Mouse (Mus musculus): ENCODE measurements around the gene Best1. TPM values are rescaled to one million over a fixed set of nuclear protein-coding genes. Genes with fewer than 3 reads are reported as not detected.
"Not testable (repeated sequence)": the region's sequence is repeated elsewhere in the genome, so short reads cannot be mapped to it uniquely, and the experiment has no call there.

Best1 gene
- polyA plus RNA-seq, 1 experiment from 2014 or later = 1.4 TPM

DNA sequence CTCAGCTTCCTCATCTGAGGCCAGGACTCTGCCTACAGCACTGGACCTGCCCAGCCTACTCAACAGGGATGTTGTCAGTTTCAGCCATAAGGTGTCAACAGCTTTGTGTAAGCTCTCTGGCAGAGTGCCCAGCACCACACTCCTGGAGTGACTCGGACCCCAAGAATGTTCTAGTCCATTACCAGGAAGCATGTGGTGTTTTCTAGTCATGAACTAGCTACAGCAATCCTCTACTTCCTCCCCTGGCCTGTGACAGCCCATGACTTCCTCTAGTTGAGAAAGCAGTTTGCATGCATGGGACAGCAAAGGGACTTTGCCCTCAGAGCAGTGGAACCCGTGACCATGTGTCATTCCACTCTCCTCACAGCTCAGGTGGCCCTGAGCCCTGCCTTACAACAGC lies 26.6 kb downstream of the Best1 start:
- not testable (repeated sequence) for H3K4me1 ChIP-seq (ENCODE audit: insufficient read depth, low read length); H3K9me3 ChIP-seq (ENCODE audit: low read length); H3K27ac ChIP-seq (ENCODE audit: low read length); H3K4me3 ChIP-seq (ENCODE audit: low read length); H3K9ac ChIP-seq (replicated peaks; ENCODE audit: low read length); H3K4me2 ChIP-seq (replicated peaks; ENCODE audit: low read depth, low read length); H3K27me3 ChIP-seq (ENCODE audit: insufficient read depth, low read length); ATAC-seq (ENCODE audit: low FRiP score, low TSS enrichment); H3K36me3 ChIP-seq (ENCODE audit: insufficient read depth, low read length)
- 54% methylated on average over 2 of the region's 2 CpGs for WGBS

DNA sequence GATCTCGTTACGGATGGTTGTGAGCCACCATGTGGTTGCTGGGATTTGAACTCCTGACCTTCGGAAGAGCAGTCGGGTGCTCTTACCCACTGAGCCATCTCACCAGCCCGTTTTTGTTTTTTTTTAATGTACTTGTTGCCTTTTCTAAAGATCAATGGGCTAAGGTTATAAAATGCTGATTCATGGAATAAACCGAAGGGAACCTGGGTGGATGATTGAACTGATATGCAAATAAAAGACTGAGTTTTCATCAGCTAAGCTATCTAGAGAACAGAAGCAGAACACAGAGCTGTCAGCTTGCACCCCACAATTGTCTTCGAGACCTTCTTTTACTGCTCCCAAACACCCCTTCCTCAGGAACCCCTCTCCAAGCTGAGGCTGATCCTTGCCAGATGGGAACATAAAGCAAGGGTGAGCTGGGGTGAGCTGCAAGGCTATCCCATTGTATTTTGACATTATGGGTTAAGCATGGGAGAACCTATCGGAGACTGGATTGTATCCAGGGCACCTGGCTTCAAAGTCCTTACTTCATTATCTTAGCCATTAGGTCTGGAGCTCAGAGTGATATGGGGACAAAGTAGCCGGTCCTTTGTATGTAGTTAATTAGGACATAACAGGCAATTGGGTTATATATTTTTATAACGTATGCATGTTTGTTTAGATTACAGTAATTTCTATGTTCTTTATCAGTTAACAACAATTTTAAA lies 33.2 kb downstream of the Best1 start:
- Histone ChIP-seq H3K36me3 (ENCODE audit: insufficient read depth, low read length) (no peaks in the 10 kb centered on the region), H3K4me1 (ENCODE audit: insufficient read depth, low read length) (no peaks in the 10 kb centered on the region), H3K9ac (replicated peaks; ENCODE audit: low read length) (no peak overlapping the region), H3K27me3 (ENCODE audit: insufficient read depth, low read length) (no peaks in the 10 kb centered on the region), H3K27ac (ENCODE audit: low read length) (no peak overlapping the region), H3K9me3 (ENCODE audit: low read length) (no peaks in the 10 kb centered on the region), H3K4me2 (replicated peaks; ENCODE audit: low read depth, low read length) (no peak overlapping the region), H3K4me3 (ENCODE audit: low read length) (no peak overlapping the region)
- WGBS = 76% methylated on average over 8 of the region's 10 CpGs
- no peak for ATAC-seq (ENCODE audit: low FRiP score, low TSS enrichment)

DNA sequence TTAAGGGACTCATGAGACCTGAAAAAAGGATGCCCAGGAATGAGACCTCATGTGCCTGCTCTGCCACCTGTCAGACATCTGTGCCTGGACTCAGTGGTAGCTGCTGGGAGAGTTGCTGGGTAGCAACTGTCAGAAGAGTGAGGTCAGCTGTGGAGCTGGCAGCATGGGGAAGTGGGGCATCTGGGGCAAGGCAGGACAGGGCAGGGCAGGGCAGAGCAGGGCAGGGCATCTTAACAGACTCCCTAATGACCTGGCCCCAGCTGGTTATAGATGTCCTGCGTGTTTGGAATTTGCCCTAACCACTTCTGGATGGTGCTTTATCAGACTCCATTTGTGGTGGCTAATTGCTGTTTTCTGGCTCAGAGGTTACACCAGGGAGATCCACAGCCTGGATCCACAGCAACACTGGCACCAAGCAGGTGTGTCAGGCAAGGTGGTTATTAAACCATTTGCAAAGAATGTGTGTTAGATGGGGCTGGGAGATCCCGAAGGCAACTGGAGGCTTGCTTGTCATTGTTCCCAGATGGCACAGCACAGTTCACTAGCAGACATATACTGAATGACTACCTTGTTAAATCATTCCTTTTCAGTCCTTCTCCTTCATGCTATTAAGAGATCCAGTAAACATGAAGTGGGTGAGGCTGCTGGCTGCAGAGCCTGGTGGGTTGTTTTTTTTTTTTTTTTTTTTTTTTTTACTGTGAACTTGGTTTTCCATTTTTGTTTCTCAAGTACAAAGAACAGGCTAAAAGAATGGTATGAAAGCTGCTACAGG lies 35.2 kb downstream of the Best1 start:
- Histone ChIP-seq H3K9ac (replicated peaks; ENCODE audit: low read length) (no peak overlapping the region), H3K4me3 (ENCODE audit: low read length) (no peak overlapping the region), H3K4me1 (ENCODE audit: insufficient read depth, low read length) (no peaks in the 10 kb centered on the region), H3K27me3 (ENCODE audit: insufficient read depth, low read length) (no peaks in the 10 kb centered on the region), H3K9me3 (ENCODE audit: low read length) (no peaks in the 10 kb centered on the region), H3K27ac (ENCODE audit: low read length) (no peak overlapping the region), H3K36me3 (ENCODE audit: insufficient read depth, low read length) (no peaks in the 10 kb centered on the region), H3K4me2 (replicated peaks; ENCODE audit: low read depth, low read length) (no peak overlapping the region)
- WGBS = 54% methylated on average over 2 of the region's 2 CpGs
- ATAC-seq (ENCODE audit: low FRiP score, low TSS enrichment) = no peak

DNA sequence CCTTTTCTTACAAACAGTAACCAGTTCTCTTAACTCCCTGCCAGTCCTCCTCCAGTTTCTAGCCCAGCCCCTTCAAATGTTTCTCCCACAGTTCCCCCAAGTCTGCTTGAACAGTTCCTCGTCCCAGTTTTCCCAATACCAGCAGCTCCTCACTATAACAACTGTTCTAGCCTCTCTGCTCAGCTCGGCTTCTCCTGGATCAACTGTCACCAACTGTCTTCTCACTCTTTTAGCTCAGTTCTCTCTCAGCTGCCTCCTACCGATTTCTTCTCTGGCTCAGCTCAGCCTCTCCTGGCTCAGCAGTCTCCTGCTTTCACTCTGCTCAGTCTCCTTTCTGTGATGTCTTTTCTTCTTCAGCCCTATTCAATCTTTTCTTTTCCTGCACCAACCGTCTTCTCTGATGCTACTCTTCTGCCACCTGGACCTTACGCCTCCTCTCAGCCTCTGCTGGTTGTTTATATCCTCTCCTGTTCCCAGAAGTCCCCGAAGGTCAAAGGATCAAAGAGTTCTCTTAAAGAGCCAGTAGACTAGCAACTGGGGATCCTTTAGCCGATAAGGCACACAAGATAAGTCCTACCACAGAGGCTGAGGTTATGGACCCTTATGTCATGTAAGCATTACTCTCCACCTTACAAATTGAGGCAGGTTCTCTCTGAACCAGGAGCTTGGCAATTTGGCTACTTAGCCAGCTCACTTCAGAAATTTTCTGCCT lies 37.1 kb downstream of the Best1 start:
- Histone ChIP-seq H3K9me3 (ENCODE audit: low read length) (no peaks in the 10 kb centered on the region), H3K4me3 (ENCODE audit: low read length) (no peak overlapping the region), H3K4me2 (replicated peaks; ENCODE audit: low read depth, low read length) (no peak overlapping the region), H3K27me3 (ENCODE audit: insufficient read depth, low read length) (no peaks in the 10 kb centered on the region), H3K9ac (replicated peaks; ENCODE audit: low read length) (0 out of 2 replicates have a peak overlapping the region, but pooled peaks have one; percentile 6), H3K4me1 (ENCODE audit: insufficient read depth, low read length) (no peaks in the 10 kb centered on the region), H3K36me3 (ENCODE audit: insufficient read depth, low read length) (no peaks in the 10 kb centered on the region), H3K27ac (ENCODE audit: low read length) (no peak overlapping the region)
- 16% methylated on average over 7 of the region's 7 CpGs for WGBS
- no peak for ATAC-seq (ENCODE audit: low FRiP score, low TSS enrichment)

DNA sequence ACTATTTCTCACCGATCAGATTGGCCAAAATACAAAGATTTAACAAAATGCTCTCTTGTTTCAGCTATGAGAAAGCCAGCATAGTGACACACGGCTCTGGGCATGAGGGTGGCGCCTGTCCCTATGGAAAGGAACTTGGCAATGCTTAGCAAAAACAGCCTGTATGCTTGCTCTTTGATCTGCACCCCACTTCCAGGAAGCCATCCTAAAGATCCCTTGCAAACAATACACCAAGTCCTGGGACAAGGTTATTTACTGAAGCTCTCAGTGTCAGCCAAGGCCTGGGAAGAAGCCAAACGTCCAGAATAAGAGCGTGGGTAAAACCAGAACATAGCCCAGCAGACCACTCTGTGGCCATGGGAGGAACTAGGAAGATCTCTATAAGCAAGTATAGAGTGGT lies 40.7 kb downstream of the Best1 start:
- Histone ChIP-seq H3K4me1 (ENCODE audit: insufficient read depth, low read length) (no peaks in the 10 kb centered on the region), H3K36me3 (ENCODE audit: insufficient read depth, low read length) (no peaks in the 10 kb centered on the region), H3K27ac (ENCODE audit: low read length) (no peak overlapping the region), H3K9me3 (ENCODE audit: low read length) (no peaks in the 10 kb centered on the region), H3K4me3 (ENCODE audit: low read length) (no peak overlapping the region), H3K4me2 (replicated peaks; ENCODE audit: low read depth, low read length) (no peak overlapping the region), H3K9ac (replicated peaks; ENCODE audit: low read length) (no peak overlapping the region), H3K27me3 (ENCODE audit: insufficient read depth, low read length) (no peaks in the 10 kb centered on the region)
- WGBS = 80% methylated on average over 5 of the region's 5 CpGs
- ATAC-seq (ENCODE audit: low FRiP score, low TSS enrichment) = no peak

DNA sequence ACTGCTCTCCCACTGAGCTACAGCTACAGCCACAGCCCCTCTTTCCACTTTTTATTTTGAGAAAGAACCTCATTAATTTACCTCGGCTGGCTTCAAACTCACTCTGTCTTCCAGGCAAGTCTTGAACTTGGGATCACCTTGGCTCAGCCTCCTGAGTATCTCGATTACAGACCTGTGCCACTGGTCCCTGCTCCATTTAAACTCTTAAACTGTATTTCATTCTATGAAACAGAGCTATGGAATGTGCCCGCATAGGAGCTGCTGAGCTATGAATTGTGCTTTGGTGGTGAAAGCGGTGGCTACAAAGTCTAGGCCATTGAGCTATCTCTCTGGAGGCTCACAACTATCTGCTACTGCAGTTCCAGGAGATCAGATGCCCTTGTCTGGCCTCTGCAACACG lies 43.5 kb downstream of the Best1 start:
- H3K27ac ChIP-seq (ENCODE audit: low read length) = no peak overlapping the region
- WGBS = 82% methylated on average over 5 of the region's 5 CpGs
- ATAC-seq (ENCODE audit: low FRiP score, low TSS enrichment) = no peak

DNA sequence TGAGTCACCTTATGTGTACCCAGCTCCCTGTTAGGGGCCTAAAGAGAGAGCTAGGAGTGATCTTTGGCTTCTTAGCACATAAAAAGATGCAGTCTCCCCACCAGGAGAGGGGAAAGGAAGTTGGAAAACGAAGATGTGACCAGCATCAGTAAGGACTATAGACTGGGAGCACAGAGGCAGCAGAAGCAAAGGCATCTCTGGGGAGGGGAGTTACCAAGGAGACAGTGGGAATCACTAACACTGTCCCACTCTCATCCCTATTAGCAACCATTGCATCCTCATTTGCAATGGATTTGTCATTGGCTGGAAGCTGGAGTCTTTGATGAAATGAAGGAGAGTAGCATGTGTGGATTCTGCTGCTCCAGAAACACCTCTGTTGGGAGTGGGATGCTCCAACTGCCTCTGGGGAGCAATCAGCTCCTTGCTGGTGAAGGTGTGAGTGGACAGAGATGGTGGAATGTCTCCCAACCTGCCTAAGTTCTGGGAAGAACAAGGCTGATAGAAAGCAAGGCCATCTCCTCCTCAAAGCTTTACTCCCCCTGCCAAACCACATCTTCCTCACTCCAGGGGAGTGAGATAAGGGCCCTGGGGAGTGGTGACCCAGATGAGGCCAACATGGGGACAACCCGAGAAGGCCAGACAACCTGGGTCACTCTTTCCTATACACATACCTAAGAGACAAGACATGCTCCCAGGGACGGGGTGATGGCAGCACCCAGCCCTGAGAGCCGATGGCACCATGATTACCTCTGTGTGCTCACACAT lies 44.6 kb downstream of the Best1 start:
- 79% methylated on average over 4 of the region's 4 CpGs for WGBS

More for the DNA sequence above, 43.5 kb downstream of the Best1 start:
- H3K4me2 ChIP-seq (replicated peaks; ENCODE audit: low read depth, low read length) = no peak overlapping the region
- H3K36me3 ChIP-seq (ENCODE audit: insufficient read depth, low read length) = no peaks in the 10 kb centered on the region
- no peak overlapping the region for H3K4me3 ChIP-seq (ENCODE audit: low read length)
- H3K9ac ChIP-seq (replicated peaks; ENCODE audit: low read length) = no peak overlapping the region
- peaks cover 11% of the 10 kb centered on the region for H3K4me1 ChIP-seq (ENCODE audit: insufficient read depth, low read length)
- 0 out of 2 replicates have a peak, but pooled peaks cover 1% of the 10 kb centered on the region for H3K9me3 ChIP-seq (ENCODE audit: low read length)
- H3K27me3 ChIP-seq (ENCODE audit: insufficient read depth, low read length) = no peaks in the 10 kb centered on the region

DNA sequence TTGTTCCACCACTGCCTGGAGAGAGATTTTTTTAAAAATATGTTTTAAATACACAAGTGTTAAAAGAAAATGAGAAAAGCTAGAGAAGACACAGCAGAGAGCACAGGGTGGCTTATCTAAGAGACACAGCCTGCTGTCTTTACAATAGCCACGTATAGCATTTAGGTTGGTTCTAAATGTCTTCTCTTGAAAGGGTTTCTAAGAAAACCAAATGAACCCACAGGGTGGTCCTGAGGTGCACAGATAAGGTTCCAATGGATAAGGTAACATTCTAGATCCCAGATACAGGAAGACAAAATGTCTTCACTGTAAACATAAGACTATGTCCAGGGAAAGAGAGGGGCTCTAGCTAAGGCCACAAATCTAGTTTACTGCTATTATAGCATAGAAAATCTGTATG lies 46.0 kb downstream of the Best1 start:
- Histone ChIP-seq H3K4me3 (ENCODE audit: low read length) (no peak overlapping the region), H3K27me3 (ENCODE audit: insufficient read depth, low read length) (no peaks in the 10 kb centered on the region), H3K4me1 (ENCODE audit: insufficient read depth, low read length) (peaks cover 11% of the 10 kb centered on the region), H3K4me2 (replicated peaks; ENCODE audit: low read depth, low read length) (no peak overlapping the region), H3K9ac (replicated peaks; ENCODE audit: low read length) (no peak overlapping the region), H3K36me3 (ENCODE audit: insufficient read depth, low read length) (no peaks in the 10 kb centered on the region), H3K27ac (ENCODE audit: low read length) (0 out of 2 replicates have a peak overlapping the region, but pooled peaks have one; percentile 83), H3K9me3 (ENCODE audit: low read length) (peaks cover 8% of the 10 kb centered on the region; the same call in 1 of the 2 replicates)
- ATAC-seq (ENCODE audit: low FRiP score, low TSS enrichment) = no peak
- 84% methylated on average over 1 of the region's 1 CpGs for WGBS

More for the DNA sequence above, 44.6 kb downstream of the Best1 start:
- no peak for ATAC-seq (ENCODE audit: low FRiP score, low TSS enrichment)
- Histone ChIP-seq H3K4me1 (ENCODE audit: insufficient read depth, low read length) (peaks cover 11% of the 10 kb centered on the region), H3K27ac (ENCODE audit: low read length) (no peak overlapping the region), H3K27me3 (ENCODE audit: insufficient read depth, low read length) (no peaks in the 10 kb centered on the region), H3K9me3 (ENCODE audit: low read length) (peaks cover 8% of the 10 kb centered on the region; the same call in 1 of the 2 replicates), H3K4me3 (ENCODE audit: low read length) (no peak overlapping the region), H3K9ac (replicated peaks; ENCODE audit: low read length) (no peak overlapping the region), H3K4me2 (replicated peaks; ENCODE audit: low read depth, low read length) (no peak overlapping the region), H3K36me3 (ENCODE audit: insufficient read depth, low read length) (no peaks in the 10 kb centered on the region)

DNA sequence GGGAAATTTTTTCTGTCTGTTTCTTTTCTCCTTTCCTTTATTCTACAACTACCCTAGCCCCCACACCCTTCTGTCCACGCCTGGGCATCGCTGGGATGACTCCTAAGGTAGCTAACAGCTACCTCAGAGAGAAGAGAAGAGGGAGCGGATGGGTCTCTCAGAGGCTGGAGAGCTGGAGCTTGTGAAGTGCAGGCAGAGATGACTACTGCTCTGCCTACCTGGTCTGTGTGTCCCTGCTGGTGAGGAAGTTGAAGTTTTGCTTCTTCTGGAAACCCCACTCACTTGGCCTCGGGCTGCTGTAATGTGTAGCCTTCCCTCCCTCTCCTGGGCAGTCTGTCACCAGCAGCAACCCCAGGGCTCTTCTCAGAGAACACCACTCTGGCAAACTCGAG lies 46.6 kb downstream of the Best1 start:
- H3K36me3 ChIP-seq (ENCODE audit: insufficient read depth, low read length) = no peaks in the 10 kb centered on the region
- peak overlapping the region; percentile 83 for H3K27ac ChIP-seq (ENCODE audit: low read length)
- H3K9ac ChIP-seq (replicated peaks; ENCODE audit: low read length) = peak overlapping the region; percentile 46
- 41% methylated on average over 5 of the region's 5 CpGs for WGBS
- H3K4me2 ChIP-seq (replicated peaks; ENCODE audit: low read depth, low read length) = peak overlapping the region; percentile 34; the same call in 1 of the 2 replicates
- no peak overlapping the region for H3K4me3 ChIP-seq (ENCODE audit: low read length)
- H3K27me3 ChIP-seq (ENCODE audit: insufficient read depth, low read length) = no peaks in the 10 kb centered on the region
- H3K4me1 ChIP-seq (ENCODE audit: insufficient read depth, low read length) = peaks cover 11% of the 10 kb centered on the region
- ATAC-seq (ENCODE audit: low FRiP score, low TSS enrichment) = peak; percentile 49; the same call in 1 of the 2 replicates
- peaks cover 9% of the 10 kb centered on the region for H3K9me3 ChIP-seq (ENCODE audit: low read length)
